Mouse (Mus musculus): ENCODE measurements around the gene Ap1s3.

Gene Ap1s3

GRCm38 (mm10) chr1:79589971-79590763, 81.6 kb downstream of the Ap1s3 start:
- no peak for DNase-seq

DNA sequence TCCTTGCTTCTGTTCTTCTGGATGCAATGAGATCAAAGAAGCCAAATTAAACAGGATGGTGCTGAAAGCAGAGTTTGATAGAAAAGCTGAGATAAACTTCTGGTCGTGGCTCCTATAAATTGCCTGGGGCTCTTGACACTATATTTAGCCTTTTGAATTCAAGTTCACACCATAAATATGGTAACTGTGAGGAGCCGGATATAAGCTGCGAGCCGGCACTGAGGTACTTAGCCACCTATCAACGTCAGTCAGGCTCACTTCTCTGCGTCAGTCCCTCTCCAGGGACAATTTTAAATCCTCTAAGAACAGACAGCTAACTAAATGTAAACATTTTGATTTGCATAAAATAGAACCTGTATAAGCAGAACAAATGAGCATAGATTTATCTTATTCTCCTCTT, 82.3 kb downstream of the Ap1s3 start:
- DNase-seq = no peak

DNA sequence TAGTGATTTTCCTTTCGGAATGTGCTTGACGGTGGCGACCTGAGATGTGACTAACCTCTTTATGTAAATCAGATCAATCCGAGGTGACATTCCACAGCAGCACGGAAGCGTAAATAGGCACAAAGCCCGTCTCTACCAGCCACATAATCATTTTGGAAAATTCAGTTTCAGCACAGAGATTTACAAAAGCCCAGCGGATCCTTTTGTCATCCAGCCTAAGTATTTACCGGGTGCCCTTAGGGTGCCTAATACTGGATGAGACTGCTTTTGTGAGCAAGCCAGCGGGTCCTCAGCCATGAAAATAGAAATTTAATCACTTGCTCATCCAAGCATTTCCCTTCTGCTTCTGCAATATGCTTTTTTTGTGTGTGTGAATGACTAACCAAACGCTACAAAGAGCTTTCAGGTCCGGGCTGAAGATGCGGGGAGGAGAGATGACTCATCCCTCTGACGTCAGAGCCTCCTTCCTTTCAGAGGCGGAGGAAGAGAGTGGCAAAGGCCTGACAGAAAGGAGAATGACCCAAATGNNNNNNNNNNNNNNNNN, 90.6 kb downstream of the Ap1s3 start:
- peak; percentile 85 for DNase-seq

DNA sequence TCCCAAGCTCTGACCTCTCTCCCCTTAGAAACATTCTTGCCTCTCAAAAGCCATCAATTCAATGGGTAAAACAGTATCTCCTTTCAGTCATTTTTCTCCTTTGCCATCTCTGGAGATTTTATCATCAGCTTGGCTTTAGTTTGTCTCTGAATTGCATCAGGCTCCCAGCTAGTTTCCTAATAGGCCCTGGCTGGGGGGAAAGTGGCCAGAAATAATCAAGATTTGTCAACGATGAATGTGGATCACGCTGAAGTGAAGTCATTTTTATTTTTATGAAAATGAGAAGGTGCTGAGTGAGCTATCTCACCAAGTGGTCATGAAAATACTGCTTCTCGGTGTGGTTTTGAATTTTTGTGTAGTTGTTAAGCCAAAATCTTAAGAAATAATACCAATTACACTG, 94.4 kb downstream of the Ap1s3 start:
- no peak for DNase-seq

GRCm38 (mm10) chr1:79571912-79572311, 99.9 kb downstream of the Ap1s3 start:
- no peak for DNase-seq

- no peak for DNase-seq
Observed at GRCm38 (mm10) chr1:79571126-79571525, 100.6 kb downstream of the Ap1s3 start.

- DNase-seq = no peak
Observed at GRCm38 (mm10) chr1:79561186-79561585, 110.6 kb downstream of the Ap1s3 start.
